Mouse (Mus musculus) embryonic fibroblast, embryonic 13.5 days (primary cell): ENCODE data around the gene Sphkap.

Experiments
- CTCF ChIP-seq: IDR thresholded peaks from 2 replicates; pipeline ENCODE4 v1.5.1; 2011; ENCODE audit warnings: mild to moderate bottlenecking, control low read depth, low read length, moderate library complexity, borderline replicate concordance; ENCODE audit not compliant: insufficient read depth
- POLR2A ChIP-seq: IDR thresholded peaks from 2 replicates; pipeline ENCODE4 v1.6.1; 2011; ENCODE audit warnings: low read depth, mild to moderate bottlenecking, control low read depth, low read length, moderate library complexity

DNA sequence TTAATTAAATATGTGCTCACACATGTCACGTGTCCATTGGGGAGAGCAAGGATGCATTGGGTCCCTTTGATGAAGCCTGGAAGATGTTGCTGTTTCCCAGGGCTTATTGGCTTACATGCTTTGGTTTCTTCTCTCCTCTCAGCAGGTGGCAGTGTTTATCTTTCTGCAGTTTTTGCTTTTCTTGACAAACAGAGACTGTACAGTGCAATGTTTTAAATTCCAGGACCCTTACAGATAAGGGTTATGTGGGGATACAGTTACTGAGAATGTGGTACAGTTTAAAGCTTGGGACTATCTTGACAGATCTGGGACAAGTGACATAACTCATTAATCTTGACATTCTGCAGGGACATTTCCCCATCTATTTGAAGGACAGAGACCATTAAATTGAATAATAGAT, 189.7 kb downstream of the Sphkap start:
- TF ChIP-seq CTCF = no peak
- no peak for TF ChIP-seq POLR2A
